Mouse (Mus musculus): ENCODE results near the gene Gm20388.

DNA sequence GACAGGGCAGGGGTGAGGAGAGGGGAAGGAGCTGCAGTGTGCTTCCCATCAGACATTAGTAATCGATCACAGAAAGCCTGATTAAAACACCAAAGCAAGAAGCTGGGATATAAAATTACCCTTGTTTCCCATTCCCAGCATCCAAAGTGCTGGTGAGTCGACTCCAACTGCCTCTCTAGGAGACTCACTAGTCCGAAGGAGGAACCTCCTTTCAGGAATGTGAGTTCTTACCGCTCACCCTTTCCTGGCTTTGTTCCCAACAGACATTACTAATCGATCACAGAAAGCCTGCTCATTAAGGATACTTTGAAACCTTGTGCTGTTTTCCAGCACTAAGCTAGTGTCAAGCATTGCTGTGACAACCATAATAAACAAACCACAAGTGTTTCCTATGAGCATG is 1526.0 kb downstream of the Gm20388 start:
- TF ChIP-seq CTCF (IDR thresholded peaks at IDR 0.05; ENCODE audit: insufficient read depth, low read depth, low read length) (no peak), POLR2A (IDR thresholded peaks at IDR 0.05; ENCODE audit: insufficient read depth, low read depth, low read length) (no peak)

Measured in olfactory bulb, adult 2 months (tissue).